Mouse (Mus musculus) forebrain, postnatal 0 days (tissue): ENCODE results near the gene Hopx. TPM values are rescaled to one million over a fixed set of nuclear protein-coding genes. Genes with fewer than 3 reads are reported as not detected.

ENCODE experiments used
- ATAC-seq: fragments of 200-750 bp; cut with Nextera tagmentation; 2 replicates; pipeline ENCODE4 v1.8.0; 2017; ENCODE audit warnings: mild to moderate bottlenecking, moderate library complexity
- DNase-seq: peaks from one replicate; pipeline ENCODE4 v3.0.0-alpha.2; 2015
- H3K27ac ChIP-seq: fragments of 300-500 bp; sonication (generic); 2 replicates; pipeline ENCODE4 v1.5.1; 2014; ENCODE audit warnings: low read depth, mild to moderate bottlenecking, antibody characterized with exemption, low read length, moderate library complexity, mixed read lengths
- H3K27me3 ChIP-seq: fragments of 300-500 bp; sonication (generic); 2 replicates; pipeline ENCODE4 v1.6.1; 2014; ENCODE audit warnings: mild to moderate bottlenecking, low read length, mixed read lengths; ENCODE audit not compliant: insufficient read depth
- H3K36me3 ChIP-seq: fragments of 300-500 bp; sonication (generic); 2 replicates; pipeline ENCODE4 v1.6.1; 2014; ENCODE audit warnings: mild to moderate bottlenecking, moderate library complexity; ENCODE audit not compliant: insufficient read depth
- H3K4me1 ChIP-seq: fragments of 300-500 bp; sonication (generic); 2 replicates; pipeline ENCODE4 v1.6.1; 2014; ENCODE audit warnings: antibody characterized with exemption; ENCODE audit not compliant: insufficient read depth
- H3K4me2 ChIP-seq: fragments of 300-500 bp; sonication (generic); 2 replicates; pipeline ENCODE4 v1.6.1; 2014; ENCODE audit warnings: low read depth, mild to moderate bottlenecking, moderate library complexity
- H3K4me3 ChIP-seq: fragments of 300-500 bp; sonication (generic); 2 replicates; pipeline ENCODE4 v1.5.1; 2014; ENCODE audit warnings: low read depth, low read length, mixed read lengths
- H3K9ac ChIP-seq: fragments of 300-500 bp; sonication (generic); 2 replicates; pipeline ENCODE4 v1.6.1; 2014; ENCODE audit warnings: mild to moderate bottlenecking
- H3K9me3 ChIP-seq: fragments of 300-500 bp; sonication (generic); 2 replicates; pipeline ENCODE4 v1.6.1; 2016; ENCODE audit warnings: low read length
- CTCF ChIP-seq: sonication (generic); IDR thresholded peaks from 2 replicates; pipeline ENCODE4 v1.5.1; 2016; ENCODE audit warnings: antibody characterized with exemption, control low read depth, low read depth
- WGBS: fragments of 180-500 bp; shearing (Covaris S2); extraction: QIAGEN DNeasy Blood & Tissue Kit; methylation state at CpG from one replicate; pipeline ENCODE4 v1.1.7; 2014; 5-methylcytosine and 5-hydroxymethylcytosine counted together
- polyA plus RNA-seq: library from polyadenylated mRNA; unstranded; fragments of >200 nt; fragmentation: Nextera tagmentation; extraction: Ambion mirVana; gene quantifications from 2 replicates; pipeline ENCODE4 v1.2.1, GENCODE M21; 2015
- total RNA-seq: library from RNA; depleted of rRNA; stranded (reverse); fragments of >200 nt; gene quantifications from 2 replicates; pipeline ENCODE4 v1.2.3, GENCODE M21; 2014

Gene Hopx
- total and polyA plus RNA-seq, 2 experiments from 2014 or later: 2.7 to 28.1 TPM

DNA sequence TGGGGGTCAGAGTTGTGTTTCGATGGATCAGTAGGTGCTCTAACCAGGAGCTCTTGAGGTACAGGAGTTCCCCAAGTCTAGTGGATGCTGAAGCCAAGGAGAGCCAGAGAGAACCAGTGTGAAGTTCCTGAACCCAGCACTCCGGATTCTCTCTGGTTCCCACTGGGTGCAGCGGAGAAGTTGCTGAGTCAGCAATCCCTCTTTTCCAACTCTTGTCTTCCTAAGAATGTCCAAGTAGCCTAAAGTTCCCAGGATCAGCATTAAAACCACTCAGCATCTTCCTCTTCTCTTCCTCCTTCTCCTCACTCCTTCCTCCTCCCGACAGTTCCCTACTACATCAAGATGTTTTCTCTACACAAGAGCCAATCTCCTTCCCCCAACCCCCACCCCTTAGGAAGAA, 30.5 kb downstream of the Hopx start:
- H3K27me3 ChIP-seq: no peaks in the 10 kb centered on the region
- no peak for TF ChIP-seq CTCF
- DNase-seq: no peak
- 96% methylated on average over 4 of the region's 4 CpGs for WGBS
- no peaks in the 10 kb centered on the region for H3K9me3 ChIP-seq
- H3K27ac ChIP-seq: no peak overlapping the region
- ATAC-seq: no peak
- no peak overlapping the region for H3K9ac ChIP-seq
- no peak overlapping the region for H3K4me2 ChIP-seq
- H3K4me3 ChIP-seq: no peak overlapping the region
- H3K4me1 ChIP-seq: no peaks in the 10 kb centered on the region
- H3K36me3 ChIP-seq: no peaks in the 10 kb centered on the region

GRCm38 (mm10) chr5:77082735-77083134, 32.2 kb downstream of the Hopx start:
- Histone ChIP-seq H3K4me2 (no peak overlapping the region), H3K36me3 (no peaks in the 10 kb centered on the region), H3K9ac (no peak overlapping the region), H3K9me3 (no peaks in the 10 kb centered on the region), H3K27ac (no peak overlapping the region), H3K4me1 (no peaks in the 10 kb centered on the region), H3K27me3 (no peaks in the 10 kb centered on the region), H3K4me3 (no peak overlapping the region)
- 78% methylated on average over 7 of the region's 7 CpGs for WGBS
- no peak for TF ChIP-seq CTCF
- DNase-seq (no peak), ATAC-seq (no peak)

DNA sequence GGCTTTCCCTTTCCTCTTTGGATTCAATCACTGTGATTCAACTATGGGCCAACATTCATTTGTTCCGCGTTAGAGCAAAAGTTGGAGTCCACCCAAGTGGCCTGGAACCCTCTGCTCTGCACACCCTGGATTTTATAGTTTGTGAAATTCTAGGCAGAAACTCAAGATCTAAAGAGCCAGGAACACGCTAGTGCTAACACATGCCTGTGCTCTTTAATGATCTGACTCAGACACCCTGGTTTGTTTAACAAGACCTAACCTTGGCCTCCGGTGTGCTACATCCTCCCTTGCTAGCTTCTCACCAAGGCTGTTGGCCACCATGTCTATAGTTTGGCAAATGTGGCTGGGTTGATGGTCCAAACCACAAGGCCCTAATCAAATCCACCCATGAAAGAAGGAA, 34.2 kb downstream of the Hopx start:
- Histone ChIP-seq H3K4me2 (no peak overlapping the region), H3K9ac (no peak overlapping the region), H3K36me3 (no peaks in the 10 kb centered on the region), H3K27ac (no peak overlapping the region), H3K9me3 (no peaks in the 10 kb centered on the region), H3K4me3 (no peak overlapping the region), H3K4me1 (no peaks in the 10 kb centered on the region), H3K27me3 (no peaks in the 10 kb centered on the region)
- TF ChIP-seq CTCF: no peak
- DNase-seq: no peak
- no peak for ATAC-seq
- WGBS: 85% methylated on average over 4 of the region's 4 CpGs

DNA sequence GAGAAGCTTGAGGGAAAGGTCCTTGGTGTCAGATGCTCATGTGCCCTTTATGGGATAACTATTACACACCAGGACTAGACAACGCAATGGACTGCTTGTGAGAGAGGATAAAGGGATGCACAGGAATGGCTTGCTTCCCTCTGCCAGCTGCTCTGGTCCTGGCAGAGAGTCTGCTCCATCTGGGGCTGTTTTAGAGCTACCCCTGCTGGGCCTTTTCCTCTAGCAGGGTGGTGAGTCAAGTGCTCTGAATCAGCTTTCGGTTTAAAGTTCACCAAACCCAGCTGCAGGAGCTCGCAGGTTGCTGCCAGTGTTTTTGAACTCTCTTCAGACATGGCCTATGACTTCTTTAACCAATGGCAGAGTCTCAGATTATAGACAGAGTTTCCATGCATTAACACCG, 39.0 kb downstream of the Hopx start:
- no peak for ATAC-seq
- Histone ChIP-seq H3K36me3 (no peaks in the 10 kb centered on the region), H3K27ac (no peak overlapping the region), H3K9ac (no peak overlapping the region), H3K4me3 (no peak overlapping the region), H3K9me3 (no peaks in the 10 kb centered on the region), H3K4me1 (no peaks in the 10 kb centered on the region), H3K4me2 (no peak overlapping the region), H3K27me3 (no peaks in the 10 kb centered on the region)
- 89% methylated on average over 4 of the region's 4 CpGs for WGBS
- TF ChIP-seq CTCF: no peak
- no peak for DNase-seq

DNA sequence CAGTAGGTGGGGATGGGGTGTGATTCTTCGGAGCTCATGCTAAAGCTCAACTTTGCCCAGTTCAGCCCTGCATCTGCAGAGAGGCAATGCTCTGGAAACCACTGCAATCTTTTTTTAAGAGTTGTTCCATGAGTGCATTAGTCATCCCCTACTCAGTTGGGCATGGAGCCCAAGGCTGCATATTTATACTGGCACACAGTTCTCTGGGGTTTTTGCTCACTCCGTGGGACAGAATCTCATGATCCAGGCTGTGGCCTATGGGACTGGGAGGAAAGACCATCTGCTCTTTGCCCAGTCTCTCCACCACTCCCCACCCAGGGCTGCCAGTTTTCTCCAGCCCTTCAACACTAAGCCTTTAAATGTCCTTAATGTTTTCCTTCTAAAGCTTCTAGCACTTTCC, 40.0 kb downstream of the Hopx start:
- DNase-seq (no peak), ATAC-seq (no peak)

GRCm38 (mm10) chr5:77073794-77074193, 41.1 kb downstream of the Hopx start:
- no peak for ATAC-seq
- no peak overlapping the region for H3K27ac ChIP-seq
- H3K4me3 ChIP-seq: no peak overlapping the region
- 89% methylated on average over 8 of the region's 8 CpGs for WGBS
- H3K4me2 ChIP-seq: no peak overlapping the region
- TF ChIP-seq CTCF: no peak
- no peaks in the 10 kb centered on the region for H3K36me3 ChIP-seq
- no peaks in the 10 kb centered on the region for H3K27me3 ChIP-seq
- H3K4me1 ChIP-seq: no peaks in the 10 kb centered on the region
- no peak overlapping the region for H3K9ac ChIP-seq
- H3K9me3 ChIP-seq: no peaks in the 10 kb centered on the region
- DNase-seq: no peak

More for the DNA sequence above, 40.0 kb downstream of the Hopx start:
- Histone ChIP-seq H3K9ac (no peak overlapping the region), H3K4me3 (no peak overlapping the region), H3K27me3 (no peaks in the 10 kb centered on the region), H3K36me3 (no peaks in the 10 kb centered on the region), H3K9me3 (no peaks in the 10 kb centered on the region), H3K4me1 (no peaks in the 10 kb centered on the region), H3K27ac (no peak overlapping the region), H3K4me2 (no peak overlapping the region)
- 67% methylated on average over 2 of the region's 2 CpGs for WGBS
- no peak for TF ChIP-seq CTCF

GRCm38 (mm10) chr5:77071626-77072025, 43.3 kb downstream of the Hopx start:
- ATAC-seq (no peak), DNase-seq (no peak)
- Histone ChIP-seq H3K4me1 (no peaks in the 10 kb centered on the region), H3K4me2 (no peak overlapping the region), H3K4me3 (no peak overlapping the region), H3K9me3 (no peaks in the 10 kb centered on the region), H3K27me3 (no peaks in the 10 kb centered on the region), H3K9ac (no peak overlapping the region), H3K27ac (no peak overlapping the region), H3K36me3 (no peaks in the 10 kb centered on the region)
- 86% methylated on average over 3 of the region's 3 CpGs for WGBS
- peak; percentile 47 for TF ChIP-seq CTCF

- no peaks in the 10 kb centered on the region for H3K27me3 ChIP-seq
- DNase-seq: no peak
- H3K4me2 ChIP-seq: no peak overlapping the region
- H3K36me3 ChIP-seq: no peaks in the 10 kb centered on the region
- ATAC-seq: no peak
- no peak; the same call in 1 of the 2 replicates for TF ChIP-seq CTCF
- no peaks in the 10 kb centered on the region for H3K4me1 ChIP-seq
- no peak overlapping the region for H3K9ac ChIP-seq
- no peaks in the 10 kb centered on the region for H3K9me3 ChIP-seq
- H3K4me3 ChIP-seq: no peak overlapping the region
- H3K27ac ChIP-seq: no peak overlapping the region
- WGBS: 91% methylated on average over 2 of the region's 2 CpGs
These were observed 43.9 kb downstream of the Hopx start for GRCm38 (mm10) chr5:77070987-77071386.
